Mouse (Mus musculus): Measurements from ENCODE around the gene Sh3bp2.
A peak's percentile ranks its signal among the peaks of the same experiment; 100 is the strongest.

- no peak; the same call in 1 of the 2 replicates for TF ChIP-seq MYC (IDR thresholded peaks at IDR 0.05; ENCODE audit: low read depth, low read length)
- TF ChIP-seq JUND (IDR thresholded peaks at IDR 0.05; ENCODE audit: low read depth, low read length), result no peak
- TF ChIP-seq CTCF (IDR thresholded peaks at IDR 0.05 in 2 of 3, conservative IDR thresholded peaks at IDR 0.05 in 1 of 3; ENCODE audit: control insufficient read depth in 1 of 3, insufficient read depth in 1 of 3, low read depth in 2 of 3, low read length in 3 of 3, poor library complexity in 1 of 3, severe bottlenecking in 1 of 3), result no peak
- peak; percentile 42 to 79; a peak in 3 of 4 replicates for TF ChIP-seq POLR2A (IDR thresholded peaks at IDR 0.05; ENCODE audit: control insufficient read depth in 1 of 2, insufficient read depth in 1 of 2, low read depth in 1 of 2, low read length in 2 of 2, poor library complexity in 1 of 2)
- TF ChIP-seq SMC3 (IDR thresholded peaks at IDR 0.05; ENCODE audit: low read depth, low read length), result no peak
- TF ChIP-seq EP300 (IDR thresholded peaks at IDR 0.05; ENCODE audit: low read depth in 1 of 2, low read length in 2 of 2), result 0 out of 4 replicates have a peak, but pooled peaks of 1 of the 2 experiments have one; percentile 2
- TF ChIP-seq MXI1 (IDR thresholded peaks at IDR 0.05; ENCODE audit: low read depth, low read length), result peak; percentile 61; the same call in 1 of the 2 replicates
Observed at GRCm38 (mm10) chr5:34513466-34514217, 12.0 kb upstream of the Sh3bp2 start, which contains the start of gene Tnip2.

Measured in MEL (cell line).